Comparison of ENCODE assay signal across 13 mouse cellular contexts in the genomic region with DNA sequence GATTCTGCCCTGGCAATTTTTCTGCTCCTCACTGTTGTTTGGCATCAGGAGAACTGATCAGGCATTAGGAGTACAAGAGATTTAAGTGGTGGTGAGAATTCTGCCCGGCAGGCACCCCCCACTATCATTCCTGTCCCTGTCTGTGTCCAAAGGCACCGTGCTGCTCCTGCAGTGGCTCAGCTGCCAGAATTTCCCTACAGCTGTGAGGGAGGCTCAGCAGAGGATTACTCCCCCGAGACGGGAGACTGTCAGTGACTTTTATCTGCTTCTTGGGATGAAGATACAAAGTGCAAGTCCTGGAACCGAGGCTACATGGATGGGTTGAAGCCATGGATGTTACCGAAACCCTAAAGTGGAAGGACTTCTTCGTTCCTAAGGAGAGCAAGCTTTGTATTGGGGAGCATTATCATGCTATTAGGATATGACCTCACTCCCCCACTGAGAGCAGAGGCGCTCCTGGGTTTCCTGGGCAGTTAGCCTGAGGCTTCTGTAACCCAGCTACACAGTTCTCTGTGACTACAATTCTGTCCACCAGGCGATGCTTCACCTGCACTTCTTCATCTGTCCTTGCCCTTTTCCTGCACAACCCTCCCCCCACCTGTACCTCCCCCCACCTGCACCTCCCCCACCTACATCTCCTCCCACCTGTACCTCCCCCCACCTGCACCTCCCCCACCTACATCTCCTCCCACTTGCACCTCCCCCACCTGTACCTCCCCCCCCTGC.
DNase-seq lines count a peak whose midpoint lies in the region; ATAC-seq and TF ChIP-seq lines count a peak whose summit lies in the region.
"Had no signal": no experiment of that assay in that cellular context is flagged by ENCODE, and none has a peak within 500 bp of the region (broad histone marks: within the 10 kb centered on the region; RNA-seq: fewer than 3 reads in every experiment).

No protein-coding gene starts in this region.

- DNase-seq in heart, adult 2 months = no peak
- peak; percentile 89 for DNase-seq in midbrain, embryonic 11.5 days (ENCODE audit: low spot score, missing footprints)
- DNase-seq in cerebellum, adult 11 months = no peak
- DNase-seq in layer of hippocampus, postnatal 36 days = no peak
- DNase-seq in c-Kit-positive CD71-positive TER-119-positive erythroid progenitor cells, embryonic 14.5 days (ENCODE audit: low spot score) = no peak
- DNase-seq: heart, postnatal 14 days; right cerebral cortex, postnatal 14 days had no signal

- H3K4me2 ChIP-seq in heart, embryonic 11.5 days = peak overlapping the region; percentile 11
- H3K4me2 ChIP-seq in embryonic facial prominence, embryonic 13.5 days = peak overlapping the region; percentile 24; the same call in 1 of the 2 replicates
- H3K4me2 ChIP-seq in midbrain, embryonic 11.5 days = peak overlapping the region; percentile 27; the same call in 1 of the 2 replicates
- H3K4me2 ChIP-seq: limb, embryonic 15.5 days had no signal

- H3K4me3 ChIP-seq in heart, embryonic 11.5 days (ENCODE audit: low read depth, low read length) = no peak overlapping the region
- H3K4me3 ChIP-seq in heart, adult 2 months = no peak overlapping the region
- H3K4me3 ChIP-seq in ES-Bruce4 (ENCODE audit: low read depth, low read length) = no peak overlapping the region
- H3K4me3 ChIP-seq in embryonic facial prominence, embryonic 13.5 days = no peak overlapping the region
- no peak overlapping the region for H3K4me3 ChIP-seq in midbrain, embryonic 11.5 days (ENCODE audit: low read depth, low read length)
- H3K4me3 ChIP-seq: erythroblast, embryonic 14.5 days; limb, embryonic 15.5 days; megakaryocyte, embryonic 14.5 days had no signal

- intact Hi-C loops in heart, adult 2 months (cut with DNase I) = no loop called here

- no peaks in the 10 kb centered on the region for H3K36me3 ChIP-seq in heart, embryonic 11.5 days (ENCODE audit: control insufficient read depth, insufficient read depth, low read length)
- H3K36me3 ChIP-seq in heart, adult 2 months (ENCODE audit: control insufficient read depth, insufficient read depth, low read length) = no peaks in the 10 kb centered on the region
- H3K36me3 ChIP-seq in ES-Bruce4 (ENCODE audit: control insufficient read depth, insufficient read depth, low read length, poor library complexity, severe bottlenecking) = no peaks in the 10 kb centered on the region
- H3K36me3 ChIP-seq in embryonic facial prominence, embryonic 13.5 days = no peaks in the 10 kb centered on the region
- H3K36me3 ChIP-seq in midbrain, embryonic 11.5 days (ENCODE audit: control insufficient read depth, insufficient read depth, low read length) = no peaks in the 10 kb centered on the region
- H3K36me3 ChIP-seq: limb, embryonic 15.5 days had no signal

- H3K4me1 ChIP-seq in heart, embryonic 11.5 days (ENCODE audit: control insufficient read depth, insufficient read depth, low read length) = peaks cover 3% of the 10 kb centered on the region; the same call in 1 of the 2 replicates
- no peaks in the 10 kb centered on the region for H3K4me1 ChIP-seq in heart, adult 2 months (ENCODE audit: control insufficient read depth, insufficient read depth, low read length)
- peaks cover 8% of the 10 kb centered on the region for H3K4me1 ChIP-seq in ES-Bruce4 (ENCODE audit: control insufficient read depth, insufficient read depth, low read length)
- peaks cover 21% of the 10 kb centered on the region for H3K4me1 ChIP-seq in embryonic facial prominence, embryonic 13.5 days
- peaks cover 21% of the 10 kb centered on the region for H3K4me1 ChIP-seq in midbrain, embryonic 11.5 days (ENCODE audit: control insufficient read depth, insufficient read depth, low read length)
- H3K4me1 ChIP-seq: megakaryocyte, embryonic 14.5 days had no signal

- ATAC-seq in heart, embryonic 11.5 days (replicated peaks; ENCODE audit: insufficient number of reproducible peaks, low FRiP score, low TSS enrichment) = no peak
- ATAC-seq in embryonic facial prominence, embryonic 13.5 days (ENCODE audit: insufficient number of reproducible peaks, insufficient read depth, low FRiP score, low TSS enrichment, low read depth) = no peak
- peak; percentile 51; the same call in 1 of the 2 replicates for ATAC-seq in midbrain, embryonic 11.5 days (ENCODE audit: low FRiP score)

- H3K27ac ChIP-seq in heart, embryonic 11.5 days (ENCODE audit: low read depth, low read length) = no peak overlapping the region
- no peak overlapping the region for H3K27ac ChIP-seq in heart, adult 2 months
- no peak overlapping the region for H3K27ac ChIP-seq in ES-Bruce4 (ENCODE audit: insufficient read depth, low read length)
- no peak overlapping the region for H3K27ac ChIP-seq in embryonic facial prominence, embryonic 13.5 days
- H3K27ac ChIP-seq in midbrain, embryonic 11.5 days (ENCODE audit: low read depth, low read length) = no peak overlapping the region
- H3K27ac ChIP-seq: limb, embryonic 15.5 days had no signal

- TF ChIP-seq POLR2A in heart, adult 2 months (IDR thresholded peaks at IDR 0.05; ENCODE audit: insufficient read depth, low read depth, low read length) = no peak
- no peak for TF ChIP-seq POLR2A in ES-Bruce4 (IDR thresholded peaks at IDR 0.05; ENCODE audit: insufficient read depth, low read length)

- 5% methylated on average over 9 of the region's 9 CpGs for WGBS in heart, embryonic 11.5 days (ENCODE audit: insufficient replicate concordance)
- WGBS in heart, adult 2 months = 3% methylated on average over 9 of the region's 9 CpGs
- 2% methylated on average over 9 of the region's 9 CpGs for WGBS in embryonic facial prominence, embryonic 13.5 days
- whole genome bisulfite sequencing in midbrain, embryonic 11.5 days = 2% methylated on average over 9 of the region's 9 CpGs

- H3K79me2 ChIP-seq in heart, adult 2 months (replicated peaks; ENCODE audit: control insufficient read depth, insufficient read depth, low read length) = no peaks in the 10 kb centered on the region

- H3K9me3 ChIP-seq in heart, embryonic 11.5 days (replicated peaks; ENCODE audit: control insufficient read depth, low read length) = no peaks in the 10 kb centered on the region
- H3K9me3 ChIP-seq in ES-Bruce4 (replicated peaks; ENCODE audit: control insufficient read depth, insufficient read depth, low read length, poor library complexity, severe bottlenecking) = no peaks in the 10 kb centered on the region
- H3K9me3 ChIP-seq in embryonic facial prominence, embryonic 13.5 days = no peaks in the 10 kb centered on the region
- no peaks in the 10 kb centered on the region for H3K9me3 ChIP-seq in midbrain, embryonic 11.5 days (ENCODE audit: control insufficient read depth, low read length)
- H3K9me3 ChIP-seq: limb, embryonic 15.5 days had no signal

- H3K27me3 ChIP-seq in heart, embryonic 11.5 days (ENCODE audit: control insufficient read depth, insufficient read depth, low read length) = peaks cover 2% of the 10 kb centered on the region
- H3K27me3 ChIP-seq in heart, adult 2 months (ENCODE audit: control insufficient read depth, insufficient read depth, low read length) = no peaks in the 10 kb centered on the region
- H3K27me3 ChIP-seq in ES-Bruce4 (ENCODE audit: control insufficient read depth, insufficient read depth, low read length, poor library complexity, severe bottlenecking) = no peaks in the 10 kb centered on the region
- peaks cover 13% of the 10 kb centered on the region for H3K27me3 ChIP-seq in embryonic facial prominence, embryonic 13.5 days
- no peaks in the 10 kb centered on the region for H3K27me3 ChIP-seq in midbrain, embryonic 11.5 days (ENCODE audit: control insufficient read depth, insufficient read depth, low read length)
- H3K27me3 ChIP-seq: limb, embryonic 15.5 days had no signal

- TF ChIP-seq CTCF in heart, adult 2 months (IDR thresholded peaks at IDR 0.05) = no peak
- TF ChIP-seq CTCF in ES-Bruce4 (IDR thresholded peaks at IDR 0.05; ENCODE audit: low read depth, low read length) = no peak

- no peak overlapping the region for H3K9ac ChIP-seq in heart, embryonic 11.5 days (ENCODE audit: low read depth, low read length)
- no peak overlapping the region for H3K9ac ChIP-seq in heart, adult 2 months (ENCODE audit: low read depth, low read length)
- H3K9ac ChIP-seq in ES-Bruce4 (ENCODE audit: low read depth, poor library complexity, severe bottlenecking) = no peak overlapping the region
- H3K9ac ChIP-seq in embryonic facial prominence, embryonic 13.5 days = no peak overlapping the region
- H3K9ac ChIP-seq in midbrain, embryonic 11.5 days (ENCODE audit: low read length) = no peak overlapping the region
- H3K9ac ChIP-seq: limb, embryonic 15.5 days had no signal

- TF ChIP-seq EP300 in heart, adult 2 months (IDR thresholded peaks at IDR 0.05; ENCODE audit: insufficient read depth, low read depth, low read length) = no peak
- TF ChIP-seq EP300 in ES-Bruce4 (IDR thresholded peaks at IDR 0.05; ENCODE audit: insufficient read depth, low read depth, low read length) = peak; percentile 63; the same call in 1 of the 2 replicates
